Mouse (Mus musculus): ENCODE measurements around the gene Rela.

Rela gene

DNA sequence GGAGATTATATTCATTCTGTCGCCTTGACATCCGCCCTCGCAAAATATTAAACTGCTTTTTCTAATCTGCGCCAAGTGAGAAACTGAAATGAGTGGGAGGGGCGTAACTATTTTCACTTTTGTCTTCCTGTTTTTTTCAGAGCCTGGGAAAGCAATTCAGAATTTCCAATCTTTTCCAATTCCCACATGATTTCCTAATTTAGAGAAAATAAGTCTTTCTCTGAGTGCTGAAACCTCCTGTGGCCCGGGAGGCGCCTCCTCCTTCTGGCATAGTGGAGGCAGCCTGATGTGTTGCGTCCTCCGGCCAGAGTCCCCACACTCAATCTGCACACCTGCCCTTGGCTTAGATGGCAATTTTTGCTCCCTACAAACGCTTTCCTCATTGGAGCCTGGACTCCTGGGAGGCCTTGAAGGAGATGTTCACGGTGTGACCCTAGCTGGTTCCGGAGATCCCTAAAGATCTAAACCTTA lies 677 bp upstream of the Rela start:
- peak; percentile 22 for DNase-seq

GRCm38 (mm10) chr19:5638416-5639005 lies 1.2 kb downstream of the Rela start:
- DNase-seq: no peak

DNA sequence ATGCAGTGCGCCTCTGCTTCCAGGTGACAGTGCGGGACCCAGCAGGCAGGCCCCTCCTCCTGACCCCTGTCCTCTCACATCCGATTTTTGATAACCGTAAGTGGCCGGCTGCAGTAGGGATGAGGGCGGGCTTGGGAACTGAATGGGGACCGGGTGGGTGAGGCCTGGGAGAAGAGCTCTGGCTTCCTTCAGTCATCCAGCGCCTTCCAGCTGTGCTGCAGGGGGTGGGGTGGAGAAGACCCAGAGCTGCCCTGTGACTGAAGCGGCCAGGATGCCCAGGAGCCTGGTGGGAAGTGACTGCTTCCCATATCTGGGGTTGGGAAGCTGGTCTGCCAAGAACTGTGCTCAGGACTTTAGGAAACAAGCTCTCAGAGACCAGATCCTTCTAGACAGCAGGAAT lies 3.1 kb downstream of the Rela start:
- DNase-seq: no peak

DNA sequence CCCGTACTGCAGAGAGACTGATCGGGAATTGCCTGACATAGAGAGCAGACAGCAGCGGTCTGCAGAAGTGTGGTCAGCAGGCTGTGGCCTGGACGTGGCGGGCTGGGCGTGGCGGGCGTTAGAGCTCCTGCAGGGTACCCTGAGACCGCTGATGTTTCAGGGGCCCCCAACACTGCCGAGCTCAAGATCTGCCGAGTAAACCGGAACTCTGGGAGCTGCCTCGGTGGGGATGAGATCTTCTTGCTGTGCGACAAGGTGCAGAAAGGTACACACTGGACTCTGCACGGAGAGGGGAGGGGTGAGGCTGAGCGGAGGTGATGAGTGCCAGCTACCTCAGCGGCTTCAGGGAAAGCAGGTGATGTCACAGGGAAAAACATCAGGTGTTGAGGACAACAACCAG lies 3.7 kb downstream of the Rela start:
- no peak for DNase-seq

GRCm38 (mm10) chr19:5641641-5642040 lies 4.4 kb downstream of the Rela start:
- no peak for DNase-seq

DNA sequence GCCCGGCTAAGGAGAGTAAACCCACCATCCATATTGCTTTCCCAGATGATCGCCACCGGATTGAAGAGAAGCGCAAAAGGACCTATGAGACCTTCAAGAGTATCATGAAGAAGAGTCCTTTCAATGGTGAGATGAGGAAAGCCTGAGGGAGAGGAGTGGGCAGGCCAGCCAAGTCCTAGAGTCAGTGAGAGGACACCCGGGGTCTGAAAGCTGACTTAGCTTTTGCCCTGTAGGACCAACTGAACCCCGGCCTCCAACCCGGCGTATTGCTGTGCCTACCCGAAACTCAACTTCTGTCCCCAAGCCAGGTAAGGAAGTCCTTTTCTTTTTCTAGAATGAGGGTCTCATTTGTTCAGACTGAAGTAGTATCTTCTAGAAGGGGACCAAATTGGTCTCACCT lies 8.0 kb downstream of the Rela start:
- no peak for DNase-seq

- no peak for DNase-seq
Measured at GRCm38 (mm10) chr19:5646731-5647330, 9.5 kb downstream of the Rela start.

GRCm38 (mm10) chr19:5647791-5648190 lies 10.5 kb downstream of the Rela start:
- no peak for DNase-seq

- peak; percentile 83 for DNase-seq
Measured at GRCm38 (mm10) chr19:5648401-5649297, 11.4 kb downstream of the Rela start.

- DNase-seq: peak; percentile 28
Measured at GRCm38 (mm10) chr19:5649298-5649741, 12.0 kb downstream of the Rela start.

DNA sequence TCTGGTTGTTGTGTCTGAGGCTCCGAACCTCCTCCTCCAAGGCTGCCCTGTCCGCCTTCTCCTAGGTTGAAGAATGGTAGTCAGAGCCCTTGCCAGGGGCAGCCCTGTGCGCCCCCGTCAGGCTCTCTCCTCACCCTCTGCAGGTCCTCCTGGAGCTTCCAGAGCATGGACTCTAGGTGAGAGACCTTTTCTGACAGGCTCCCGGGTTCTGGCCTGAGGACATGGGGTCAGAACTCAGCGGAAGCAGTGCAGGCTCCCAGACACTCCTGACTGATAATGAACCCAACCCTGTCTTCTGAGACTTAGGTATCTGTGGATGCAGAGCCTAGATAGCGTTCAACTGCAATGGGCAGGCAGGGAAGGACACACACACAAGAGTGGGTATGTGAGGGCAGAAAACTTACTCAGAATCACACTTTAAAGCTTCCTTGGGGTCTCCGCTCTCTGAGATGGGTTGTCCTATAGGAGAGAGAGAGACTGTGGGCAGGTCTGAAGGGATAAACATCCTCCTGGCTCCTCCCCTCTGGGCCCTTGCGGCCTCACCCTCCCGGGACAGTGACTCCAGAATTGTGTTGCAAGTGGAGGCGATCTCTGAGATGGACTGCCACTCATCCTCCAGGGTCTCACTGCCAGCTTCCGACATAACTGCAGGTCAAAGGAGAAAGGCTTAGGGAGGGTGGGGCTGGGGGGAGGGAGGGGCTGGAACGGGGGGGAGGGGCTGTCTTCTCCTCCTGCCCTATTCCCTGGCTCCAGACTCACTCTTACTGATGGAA lies 14.4 kb downstream of the Rela start:
- DNase-seq: no peak

DNA sequence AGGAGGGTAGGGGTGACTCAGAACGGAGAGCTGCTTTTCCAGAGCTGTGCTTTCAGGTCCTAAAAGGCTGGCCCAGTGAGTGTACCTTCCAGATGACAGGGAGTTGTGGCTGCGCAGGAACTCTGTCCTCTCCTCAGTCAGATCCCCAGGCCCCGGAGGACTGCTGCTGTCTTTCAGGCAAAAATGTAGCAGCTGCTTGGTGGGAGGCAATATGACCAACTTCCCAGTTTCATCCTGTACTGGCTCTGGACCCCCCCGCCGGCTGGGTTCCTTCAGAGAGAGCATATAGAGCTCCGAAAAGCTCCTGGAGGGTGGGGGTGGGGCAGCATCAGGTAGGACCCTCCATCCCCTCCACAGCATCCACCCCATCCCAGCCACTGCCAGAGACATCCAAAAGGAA lies 15.3 kb downstream of the Rela start:
- no peak for DNase-seq

DNA sequence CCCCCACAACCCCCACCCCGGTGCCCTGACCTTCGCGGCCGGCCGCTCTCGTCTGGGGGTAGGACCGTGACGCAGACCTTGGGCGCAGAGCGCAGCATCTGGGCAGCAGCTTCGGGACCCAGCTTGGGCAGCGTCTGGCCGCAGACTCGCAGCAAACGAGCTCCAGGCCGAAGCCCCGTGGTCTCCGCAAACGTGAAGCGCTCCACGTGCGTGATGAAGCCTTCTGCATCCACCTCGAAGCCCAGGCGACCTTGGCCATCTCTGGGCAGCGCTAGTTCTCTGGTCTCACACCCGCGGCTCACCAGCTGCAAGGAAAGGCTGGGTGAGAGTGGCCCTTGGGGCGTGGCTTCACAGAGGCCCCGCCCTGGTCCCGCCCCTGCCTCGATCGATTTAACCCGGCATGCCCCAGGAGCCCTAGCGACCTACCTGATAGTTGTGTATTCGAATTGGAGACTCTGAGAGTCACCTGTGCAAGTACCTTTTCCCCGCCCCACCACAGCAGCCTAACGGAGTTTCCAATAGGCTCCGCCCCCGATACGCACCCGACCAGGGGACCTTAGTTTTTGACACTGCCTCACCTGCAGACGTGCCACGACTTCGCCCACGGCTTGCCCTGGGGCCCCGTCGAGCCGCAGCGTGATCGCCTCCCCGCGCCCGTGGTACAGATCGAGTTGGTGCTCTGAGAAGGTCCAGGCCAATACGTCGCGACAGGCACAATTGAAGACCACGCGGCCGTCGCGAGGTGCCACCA lies 16.9 kb downstream of the Rela start:
- no peak for DNase-seq

DNA sequence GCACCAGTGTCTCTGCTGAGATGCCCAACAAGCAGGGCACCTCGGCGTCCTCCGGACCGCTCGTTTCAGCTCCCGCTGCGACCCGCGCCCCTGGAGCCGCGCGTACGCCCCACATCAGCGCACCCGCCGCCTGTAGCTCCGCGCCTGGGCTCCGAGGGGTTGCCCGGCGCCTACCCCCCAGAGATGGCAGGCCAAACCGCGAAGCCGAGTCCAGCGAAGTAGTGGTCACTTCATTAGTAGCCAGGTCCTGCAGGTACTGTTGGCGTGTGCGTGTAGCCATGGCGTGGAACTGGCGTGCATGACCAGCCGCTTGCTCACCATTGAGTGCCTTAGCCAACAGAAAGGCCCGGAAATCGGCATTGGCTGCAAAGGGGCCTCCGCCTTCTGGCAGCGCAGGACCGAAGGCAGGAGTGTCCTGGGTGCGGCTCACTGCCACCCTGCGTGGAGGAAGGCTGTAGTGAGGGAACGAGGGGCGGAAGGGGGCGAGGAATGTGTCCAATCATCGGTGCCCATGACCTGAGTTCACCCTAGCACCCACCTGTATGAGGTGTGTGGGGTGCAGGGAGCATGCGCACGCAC lies 17.5 kb downstream of the Rela start:
- DNase-seq: no peak

- DNase-seq: peak; percentile 58
Measured at GRCm38 (mm10) chr19:5660942-5661751, 23.9 kb downstream of the Rela start.

DNA sequence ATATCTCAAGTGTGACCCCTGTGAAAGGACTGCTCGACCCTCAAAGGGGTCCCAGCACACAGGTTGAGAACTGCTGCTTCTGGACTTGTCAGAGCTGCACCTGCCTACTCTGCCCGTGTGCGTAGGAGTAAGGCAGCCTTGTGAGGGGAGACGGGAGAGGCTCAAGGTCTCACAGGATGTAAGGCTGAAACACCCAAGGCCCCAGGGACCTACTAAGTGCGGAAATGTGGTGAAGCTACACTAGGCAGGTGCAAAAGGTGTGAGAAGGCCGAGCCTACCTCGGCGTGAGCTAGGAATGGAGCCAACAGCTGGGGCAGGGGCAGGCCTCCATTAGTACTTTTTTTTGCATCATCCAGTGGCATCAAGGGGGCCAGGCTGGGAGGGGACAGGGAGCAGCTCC lies 25.0 kb downstream of the Rela start:
- DNase-seq: no peak

- peak; percentile 95 for DNase-seq
Measured at GRCm38 (mm10) chr19:5662981-5663913, 26.0 kb downstream of the Rela start, which contains the start of gene Sipa1. Sipa1 (minus strand) TSS chr19:5663707.

- no peak for DNase-seq
Measured at GRCm38 (mm10) chr19:5664669-5665257, 27.5 kb downstream of the Rela start.

DNA sequence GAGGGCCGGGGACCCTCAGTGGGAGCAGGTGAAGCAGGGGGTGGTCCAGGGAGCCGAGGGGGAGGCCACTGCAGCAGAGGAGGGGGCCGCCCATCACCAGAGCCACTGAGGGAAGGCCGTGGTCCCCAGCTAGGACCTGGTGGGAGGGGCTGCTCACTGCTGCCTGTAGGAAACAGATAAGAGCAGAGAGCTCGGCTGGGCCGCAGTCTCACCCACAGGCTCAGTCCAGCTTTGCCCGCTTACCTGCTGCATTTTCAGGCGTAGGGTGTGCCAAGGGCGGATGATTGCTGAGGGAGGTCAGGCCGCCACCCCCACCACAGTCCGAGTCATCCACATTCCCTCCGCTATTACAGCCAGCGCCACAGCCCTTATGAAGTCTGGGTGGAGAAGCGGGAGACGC lies 28.2 kb downstream of the Rela start:
- no peak for DNase-seq

All from lung, postnatal 14 days (tissue).